Mouse (Mus musculus): ENCODE data around the gene Atp6v1g1.

Atp6v1g1 gene

GRCm38 (mm10) chr4:63546441-63547055 lies 2.0 kb downstream of the Atp6v1g1 start:
- no peak for DNase-seq (ENCODE audit: low read depth)

GRCm38 (mm10) chr4:63547799-63548198 lies 3.2 kb downstream of the Atp6v1g1 start:
- no peak for DNase-seq (ENCODE audit: low read depth)

- DNase-seq (ENCODE audit: low read depth), result no peak
Measured at GRCm38 (mm10) chr4:63548491-63548890, 3.9 kb downstream of the Atp6v1g1 start.

- no peak for DNase-seq (ENCODE audit: low read depth)
Measured at GRCm38 (mm10) chr4:63550908-63551307, 6.3 kb downstream of the Atp6v1g1 start.

- no peak for DNase-seq (ENCODE audit: low read depth)
Measured at GRCm38 (mm10) chr4:63552865-63553264, 8.3 kb downstream of the Atp6v1g1 start.

- DNase-seq (ENCODE audit: low read depth), result no peak
Measured at GRCm38 (mm10) chr4:63553789-63554576, 9.4 kb downstream of the Atp6v1g1 start.

GRCm38 (mm10) chr4:63554616-63555015 lies 10.0 kb downstream of the Atp6v1g1 start:
- no peak for DNase-seq (ENCODE audit: low read depth)

- no peak for DNase-seq (ENCODE audit: low read depth)
Measured at GRCm38 (mm10) chr4:63555111-63555510, 10.5 kb downstream of the Atp6v1g1 start.

- DNase-seq (ENCODE audit: low read depth), result no peak
Measured at GRCm38 (mm10) chr4:63556665-63557064, 12.1 kb downstream of the Atp6v1g1 start.

GRCm38 (mm10) chr4:63557124-63558059 lies 12.8 kb downstream of the Atp6v1g1 start:
- peak; percentile 47 for DNase-seq (ENCODE audit: low read depth)

GRCm38 (mm10) chr4:63558407-63559081 lies 14.0 kb downstream of the Atp6v1g1 start, which contains the start of gene Tmem268:
Gene Tmem268, plus strand, starts transcription at chr4:63558781.
- DNase-seq (ENCODE audit: low read depth), result peak; percentile 88

- DNase-seq (ENCODE audit: low read depth), result no peak
Measured at GRCm38 (mm10) chr4:63559127-63559697, 14.6 kb downstream of the Atp6v1g1 start.

GRCm38 (mm10) chr4:63560079-63560478 lies 15.5 kb downstream of the Atp6v1g1 start:
- DNase-seq (ENCODE audit: low read depth), result no peak

- DNase-seq (ENCODE audit: low read depth), result peak; percentile 75
Measured at GRCm38 (mm10) chr4:63561861-63562675, 17.5 kb downstream of the Atp6v1g1 start.

- peak; percentile 44 for DNase-seq (ENCODE audit: low read depth)
Measured at GRCm38 (mm10) chr4:63562742-63563141, 18.2 kb downstream of the Atp6v1g1 start.

GRCm38 (mm10) chr4:63567712-63568390 lies 23.3 kb downstream of the Atp6v1g1 start:
- DNase-seq (ENCODE audit: low read depth), result no peak

- no peak for DNase-seq (ENCODE audit: low read depth)
Measured at GRCm38 (mm10) chr4:63569322-63569721, 24.8 kb downstream of the Atp6v1g1 start.

- DNase-seq (ENCODE audit: low read depth), result no peak
Measured at GRCm38 (mm10) chr4:63570208-63570781, 25.7 kb downstream of the Atp6v1g1 start.

GRCm38 (mm10) chr4:63572621-63573020 lies 28.0 kb downstream of the Atp6v1g1 start:
- no peak for DNase-seq (ENCODE audit: low read depth)

- DNase-seq (ENCODE audit: low read depth), result no peak
Measured at GRCm38 (mm10) chr4:63579649-63580048, 35.1 kb downstream of the Atp6v1g1 start.
